Mouse (Mus musculus): ENCODE results near the gene Phrf1.
A peak's percentile ranks its signal among the peaks of the same experiment; 100 is the strongest.

The Phrf1 gene

GRCm38 (mm10) chr7:141228279-141229067 is at the start of gene Phrf1:
Phrf1 (plus strand) TSS chr7:141228784.
- peak; percentile 95 for DNase-seq (ENCODE audit: low read depth, low spot score)

GRCm38 (mm10) chr7:141188194-141188593 is 40.4 kb upstream of the Phrf1 start:
- DNase-seq (ENCODE audit: low read depth, low spot score), result no peak

GRCm38 (mm10) chr7:141188733-141189132 is 39.9 kb upstream of the Phrf1 start:
- no peak for DNase-seq (ENCODE audit: low read depth, low spot score)

- DNase-seq (ENCODE audit: low read depth, low spot score), result no peak
These were observed 38.4 kb upstream of the Phrf1 start for GRCm38 (mm10) chr7:141190220-141190619.

- no peak for DNase-seq (ENCODE audit: low read depth, low spot score)
These were observed 37.5 kb upstream of the Phrf1 start for GRCm38 (mm10) chr7:141191036-141191435.

GRCm38 (mm10) chr7:141191796-141192685 is 36.5 kb upstream of the Phrf1 start:
- DNase-seq (ENCODE audit: low read depth, low spot score), result no peak

GRCm38 (mm10) chr7:141192776-141193347 is 35.7 kb upstream of the Phrf1 start:
- DNase-seq (ENCODE audit: low read depth, low spot score), result peak; percentile 51

- DNase-seq (ENCODE audit: low read depth, low spot score), result peak; percentile 37
These were observed 35.2 kb upstream of the Phrf1 start for GRCm38 (mm10) chr7:141193348-141193856.

GRCm38 (mm10) chr7:141193948-141194347 is 34.6 kb upstream of the Phrf1 start, which contains the start of the genes Hras and Lrrc56:
Hras (minus strand) TSS chr7:141194005.
Lrrc56 (plus strand) TSS chr7:141194157.
- peak; percentile 99 for DNase-seq (ENCODE audit: low read depth, low spot score)

GRCm38 (mm10) chr7:141194409-141194808 is 34.2 kb upstream of the Phrf1 start:
- DNase-seq (ENCODE audit: low read depth, low spot score), result no peak

GRCm38 (mm10) chr7:141194830-141195229 is 33.8 kb upstream of the Phrf1 start:
- peak; percentile 86 for DNase-seq (ENCODE audit: low read depth, low spot score)

GRCm38 (mm10) chr7:141195754-141196153 is 32.8 kb upstream of the Phrf1 start:
- DNase-seq (ENCODE audit: low read depth, low spot score), result no peak

- no peak for DNase-seq (ENCODE audit: low read depth, low spot score)
These were observed 31.8 kb upstream of the Phrf1 start for GRCm38 (mm10) chr7:141196619-141197282.

GRCm38 (mm10) chr7:141198121-141198520 is 30.5 kb upstream of the Phrf1 start:
- no peak for DNase-seq (ENCODE audit: low read depth, low spot score)

- DNase-seq (ENCODE audit: low read depth, low spot score), result no peak
These were observed 24.0 kb upstream of the Phrf1 start for GRCm38 (mm10) chr7:141204546-141204945.

GRCm38 (mm10) chr7:141205504-141205903 is 23.1 kb upstream of the Phrf1 start:
- DNase-seq (ENCODE audit: low read depth, low spot score), result no peak

- no peak for DNase-seq (ENCODE audit: low read depth, low spot score)
These were observed 22.2 kb upstream of the Phrf1 start for GRCm38 (mm10) chr7:141206182-141206937.

- DNase-seq (ENCODE audit: low read depth, low spot score), result no peak
These were observed 19.1 kb upstream of the Phrf1 start for GRCm38 (mm10) chr7:141209526-141209925.

- no peak for DNase-seq (ENCODE audit: low read depth, low spot score)
These were observed 18.4 kb upstream of the Phrf1 start for GRCm38 (mm10) chr7:141210137-141210536.

GRCm38 (mm10) chr7:141210606-141211131 is 17.9 kb upstream of the Phrf1 start:
- DNase-seq (ENCODE audit: low read depth, low spot score), result no peak
